Mouse (Mus musculus) right cerebral cortex, adult 18-20 months (tissue): ENCODE results near the gene Scaf11.
"Not testable (repeated sequence)": the region's sequence is repeated elsewhere in the genome, so short reads cannot be mapped to it uniquely, and the experiment has no call there.

ENCODE experiments used
- DNase-seq: peaks from one replicate; pipeline ENCODE4 v3.0.0; 2022; ENCODE audit warnings: mixed read lengths

The Scaf11 gene

DNA sequence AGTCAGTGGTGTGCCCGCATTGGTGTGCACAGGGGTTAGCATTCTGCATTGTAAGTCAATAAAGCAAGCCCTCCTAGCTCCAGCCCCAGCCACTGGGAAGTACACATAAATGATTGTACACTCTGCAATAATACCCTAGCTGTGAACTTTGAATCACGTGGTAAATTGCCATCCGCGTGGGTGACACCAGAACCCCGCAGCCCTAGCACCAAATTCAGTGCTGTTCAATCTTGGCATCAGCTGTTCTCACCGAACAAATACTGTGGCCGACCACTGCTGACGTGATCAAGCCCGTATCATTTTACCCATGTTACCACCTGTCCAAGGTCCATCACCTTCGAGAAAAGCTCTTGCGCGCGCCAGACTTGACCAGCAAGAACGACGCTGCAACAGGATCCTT is 3.2 kb upstream of the Scaf11 start:
- no peak for DNase-seq

- DNase-seq, result no peak
These were observed 2.0 kb upstream of the Scaf11 start for GRCm38 (mm10) chr15:96462611-96463010.

GRCm38 (mm10) chr15:96461541-96462512 is 1.2 kb upstream of the Scaf11 start:
- DNase-seq, result no peak

DNA sequence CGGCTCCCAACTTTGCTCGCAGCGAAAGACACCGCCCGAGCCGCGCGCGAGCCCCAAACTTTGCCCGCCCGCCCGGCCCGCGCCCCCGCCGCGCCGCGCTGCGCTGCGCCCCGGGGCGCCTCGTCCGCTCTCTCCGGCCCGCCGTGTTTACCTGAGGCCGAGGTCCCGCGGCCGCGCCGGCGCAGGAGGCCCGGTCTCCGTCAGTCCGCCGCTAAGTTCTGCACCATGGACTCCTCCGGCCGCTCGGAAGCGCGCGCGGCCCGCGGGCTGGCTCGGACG is 253 bp downstream of the Scaf11 start:
- DNase-seq, result no peak

- DNase-seq, result peak; percentile 47
These were observed 747 bp downstream of the Scaf11 start for GRCm38 (mm10) chr15:96459741-96460450.

GRCm38 (mm10) chr15:96458273-96458672 is 2.4 kb downstream of the Scaf11 start:
- DNase-seq, result no peak

DNA sequence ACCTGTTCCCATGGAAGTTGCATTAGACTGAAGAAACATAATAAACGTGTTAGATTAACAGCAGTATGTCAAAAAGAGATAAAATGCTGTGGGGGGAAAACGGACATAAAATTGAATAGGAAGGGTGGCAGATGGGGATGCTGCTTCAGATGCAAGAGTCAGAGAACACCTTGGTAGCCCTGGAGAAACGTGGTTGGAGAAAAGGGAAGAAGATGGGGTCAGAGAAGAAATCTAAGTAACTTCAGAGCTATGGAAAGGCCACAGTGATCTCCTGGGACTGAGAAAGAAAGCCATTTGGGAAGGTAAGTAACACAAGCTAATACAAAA is 3.3 kb downstream of the Scaf11 start:
- DNase-seq, result no peak

DNA sequence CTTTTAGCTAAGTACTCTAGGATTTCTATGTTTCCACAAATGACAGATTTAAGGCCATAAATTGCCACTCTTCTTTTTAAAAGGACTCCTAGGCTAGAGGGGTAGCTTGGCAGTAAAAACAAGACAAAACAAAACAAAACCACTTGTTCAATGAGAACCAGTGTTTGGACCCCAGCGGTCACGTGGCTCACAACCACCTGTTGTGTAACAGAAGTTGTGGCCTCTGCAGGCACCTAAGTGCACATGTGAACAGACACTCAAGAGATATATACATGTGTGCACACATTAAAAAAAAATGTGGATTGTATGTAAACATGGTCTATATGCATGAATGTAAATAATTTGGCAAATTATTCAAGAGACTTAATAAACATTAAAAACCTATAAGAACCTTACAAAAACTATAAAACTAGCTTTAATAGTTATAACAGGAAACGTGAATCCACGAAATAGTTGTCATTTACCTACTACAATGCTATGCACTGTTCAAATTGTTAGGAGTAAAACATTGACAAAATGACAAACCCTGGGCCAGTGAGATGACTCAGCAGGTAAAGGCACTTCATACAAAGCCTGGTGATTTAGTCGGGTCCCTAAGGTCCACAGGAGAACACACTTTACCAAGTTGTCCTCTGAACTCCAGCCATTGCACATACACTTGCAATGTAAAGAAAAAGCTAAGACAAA is 3.8 kb downstream of the Scaf11 start:
- DNase-seq, result no peak

DNA sequence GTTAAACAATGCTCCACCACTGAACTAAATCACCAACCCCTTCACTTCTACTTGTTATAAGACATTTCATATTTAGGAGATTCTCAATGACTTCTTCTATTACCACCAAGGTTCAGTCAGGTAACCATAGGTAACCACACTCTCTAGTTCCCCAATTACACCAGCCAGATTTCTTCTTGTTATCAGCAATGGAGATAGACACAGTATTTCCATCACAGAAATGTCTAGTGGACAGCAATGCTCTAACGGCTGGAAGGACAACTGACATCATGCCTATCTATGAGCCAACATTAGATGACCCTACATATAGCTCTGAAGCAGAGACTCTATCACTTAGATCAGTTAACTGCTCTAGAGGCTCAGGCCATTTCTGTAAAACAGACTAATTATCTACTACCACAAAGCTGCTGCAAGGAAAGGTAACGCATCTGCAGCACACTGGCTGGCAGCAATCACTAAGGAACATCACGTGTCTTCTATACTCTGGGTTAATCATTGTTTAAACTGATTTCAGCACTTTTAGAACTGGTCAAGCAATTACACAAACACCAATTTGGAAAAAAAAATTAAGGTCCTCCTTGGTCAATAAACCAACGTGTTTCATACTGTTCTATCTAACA is 4.9 kb downstream of the Scaf11 start:
- no peak for DNase-seq

- DNase-seq, result no peak
These were observed 7.3 kb downstream of the Scaf11 start for GRCm38 (mm10) chr15:96453346-96453745.

- peak; percentile 17 for DNase-seq
These were observed 11.9 kb downstream of the Scaf11 start for GRCm38 (mm10) chr15:96448656-96449299.

DNA sequence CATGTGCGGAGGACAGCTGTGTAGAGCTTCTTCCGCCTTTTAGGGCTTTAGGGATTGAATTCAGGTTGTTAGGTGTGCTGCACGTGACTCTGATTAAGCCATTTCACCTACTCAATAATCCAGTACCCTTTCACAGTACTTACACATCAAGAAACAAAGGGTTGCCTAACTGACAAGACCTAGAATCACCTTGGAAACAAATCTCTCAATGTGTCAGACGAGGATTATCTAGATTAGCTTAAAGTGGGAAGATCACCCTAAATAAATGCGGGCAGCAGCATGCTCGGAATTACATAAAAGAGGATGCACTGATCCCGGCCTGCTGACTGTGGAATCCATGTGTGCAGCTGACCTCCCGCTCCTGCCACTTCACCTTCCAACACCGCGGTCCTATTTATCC is 13.9 kb downstream of the Scaf11 start:
- DNase-seq, result no peak

GRCm38 (mm10) chr15:96441480-96441879 is 19.2 kb downstream of the Scaf11 start:
- not testable (repeated sequence) for DNase-seq

GRCm38 (mm10) chr15:96434202-96434601 is 26.4 kb downstream of the Scaf11 start:
- DNase-seq, result no peak

GRCm38 (mm10) chr15:96419920-96420319 is 40.7 kb downstream of the Scaf11 start:
- DNase-seq, result no peak

GRCm38 (mm10) chr15:96418161-96418560 is 42.5 kb downstream of the Scaf11 start:
- DNase-seq, result no peak

DNA sequence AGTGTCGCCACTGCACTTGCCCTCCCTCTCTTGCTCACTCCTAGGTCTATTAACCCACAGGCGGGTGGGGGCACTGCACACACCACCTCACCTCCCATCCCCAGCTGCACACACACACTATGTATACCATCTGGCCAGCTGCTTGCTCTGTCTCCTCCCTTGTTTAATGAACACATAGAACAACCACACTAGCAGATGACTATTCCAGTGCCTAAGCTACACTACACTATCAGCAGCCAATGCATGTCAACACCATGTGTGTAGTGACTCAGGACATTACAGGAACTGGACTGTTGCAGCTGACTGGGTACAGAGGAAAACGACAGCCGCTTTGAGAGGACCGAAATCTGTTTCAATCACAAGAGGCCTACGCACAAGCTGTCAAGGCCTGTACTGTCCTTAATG is 51.9 kb downstream of the Scaf11 start:
- DNase-seq, result peak; percentile 51

GRCm38 (mm10) chr15:96407151-96407550 is 53.5 kb downstream of the Scaf11 start:
- DNase-seq, result no peak

- no peak for DNase-seq
These were observed 54.4 kb downstream of the Scaf11 start for GRCm38 (mm10) chr15:96406253-96406652.

- DNase-seq, result peak; percentile 32
These were observed 55.1 kb downstream of the Scaf11 start for GRCm38 (mm10) chr15:96405548-96405947.

GRCm38 (mm10) chr15:96398333-96398732 is 62.3 kb downstream of the Scaf11 start:
- no peak for DNase-seq

GRCm38 (mm10) chr15:96396641-96397344 is 63.9 kb downstream of the Scaf11 start:
- DNase-seq, result no peak
